Mouse (Mus musculus): ENCODE measurements around the gene Ptprg.
A peak's percentile ranks its signal among the peaks of the same experiment; 100 is the strongest.

Gene Ptprg

DNA sequence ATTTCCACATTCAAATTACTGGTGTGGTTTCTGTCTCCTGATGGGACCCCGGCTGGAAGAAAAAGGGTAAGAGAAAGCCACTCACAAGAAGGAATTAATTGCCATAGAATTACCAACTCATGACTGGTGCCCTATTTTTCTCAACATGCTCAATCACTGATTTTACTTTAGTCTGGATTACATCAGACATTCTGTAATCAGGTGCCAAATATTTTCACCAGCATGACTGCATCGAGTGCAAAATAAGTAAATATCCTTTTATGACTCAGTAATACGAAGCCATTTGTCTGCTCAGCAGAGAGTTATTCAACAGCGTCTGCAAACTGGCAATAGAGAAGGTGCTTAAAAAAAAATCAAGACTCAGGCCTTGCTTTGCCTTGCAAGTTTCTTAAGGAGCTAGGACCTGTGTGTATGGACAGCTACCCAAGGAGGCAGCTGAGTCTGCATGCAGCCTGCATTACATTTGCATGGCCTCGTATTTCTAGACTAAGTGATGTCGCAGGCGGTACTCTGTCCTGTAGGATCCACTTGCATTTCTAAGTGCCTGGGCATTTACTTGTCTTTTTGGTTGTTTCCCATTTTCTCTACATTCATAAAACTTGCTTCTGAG, 517.6 kb downstream of the Ptprg start:
- no peak for ATAC-seq (ENCODE audit: insufficient number of reproducible peaks, low FRiP score, low TSS enrichment)

DNA sequence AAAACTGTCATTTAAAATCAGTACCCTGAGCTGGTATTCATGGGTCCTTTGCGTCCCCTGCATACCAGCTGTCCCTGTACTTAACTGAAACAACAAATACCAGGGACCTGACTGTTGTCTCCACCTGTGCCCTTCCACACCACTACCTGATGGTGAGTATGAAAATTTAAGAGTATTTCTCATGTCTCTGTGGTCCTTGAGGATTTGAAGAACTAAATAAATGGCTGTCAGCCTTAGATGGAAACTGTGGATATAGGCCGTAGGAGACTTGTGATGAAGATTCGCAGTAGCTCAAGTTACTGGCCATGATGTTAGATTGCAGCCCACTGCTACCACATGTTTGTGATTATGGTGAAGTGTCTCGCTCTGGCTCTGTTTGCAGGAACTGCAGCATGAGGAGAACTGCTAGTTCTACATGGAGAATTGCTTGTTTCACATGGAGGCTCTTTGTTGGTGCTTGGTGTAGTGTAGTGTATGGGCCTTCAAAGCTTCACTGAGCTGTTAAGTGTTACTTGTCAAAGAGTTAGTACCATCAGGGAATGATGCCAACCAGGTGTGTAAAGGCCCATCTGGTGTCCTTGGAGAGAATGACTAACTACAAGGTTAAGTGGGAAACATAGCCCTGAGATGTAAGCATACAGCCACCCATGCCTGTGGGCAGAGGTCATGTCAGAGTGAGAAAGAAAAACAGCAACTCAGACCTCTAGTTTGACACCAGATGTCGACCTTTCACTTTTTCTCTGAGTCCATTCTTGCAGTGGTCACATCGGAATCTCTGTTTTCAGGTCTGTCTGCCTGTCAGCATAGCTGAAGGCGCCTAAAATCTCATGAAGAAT, 518.9 kb downstream of the Ptprg start:
- ATAC-seq (ENCODE audit: insufficient number of reproducible peaks, low FRiP score, low TSS enrichment) = no peak

DNA sequence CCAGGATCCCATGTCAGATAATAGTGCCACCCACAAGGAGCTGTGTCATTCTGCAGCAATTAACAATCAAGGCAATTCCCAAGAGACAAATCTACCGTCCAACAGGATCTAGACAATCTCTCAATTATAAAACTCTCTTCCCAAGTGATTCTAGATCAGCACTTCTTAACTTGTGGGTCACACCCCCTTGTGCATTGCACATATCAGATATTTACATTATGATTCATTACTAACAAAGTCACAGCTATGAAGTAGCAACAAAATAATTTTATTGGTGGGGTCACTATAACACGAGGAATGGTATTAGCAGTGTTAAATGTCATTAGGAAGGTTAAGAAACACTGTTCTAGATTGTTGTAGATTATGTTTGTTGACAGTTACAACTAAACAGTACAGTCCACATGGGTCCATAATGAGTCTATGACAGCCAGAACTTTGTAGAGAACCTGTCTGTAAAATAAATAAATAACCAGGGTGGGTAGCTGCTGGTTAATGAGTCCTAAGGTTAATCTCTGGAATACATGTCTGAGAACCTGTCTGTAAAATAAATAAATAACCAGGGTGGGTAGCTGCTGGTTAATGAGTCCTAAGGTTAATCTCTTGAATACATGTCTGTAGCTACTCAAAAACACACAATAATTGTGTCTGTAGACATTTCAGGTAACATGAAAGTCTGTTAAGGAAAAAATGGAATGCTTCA, 520.2 kb downstream of the Ptprg start:
- no peak for ATAC-seq (ENCODE audit: insufficient number of reproducible peaks, low FRiP score, low TSS enrichment)

DNA sequence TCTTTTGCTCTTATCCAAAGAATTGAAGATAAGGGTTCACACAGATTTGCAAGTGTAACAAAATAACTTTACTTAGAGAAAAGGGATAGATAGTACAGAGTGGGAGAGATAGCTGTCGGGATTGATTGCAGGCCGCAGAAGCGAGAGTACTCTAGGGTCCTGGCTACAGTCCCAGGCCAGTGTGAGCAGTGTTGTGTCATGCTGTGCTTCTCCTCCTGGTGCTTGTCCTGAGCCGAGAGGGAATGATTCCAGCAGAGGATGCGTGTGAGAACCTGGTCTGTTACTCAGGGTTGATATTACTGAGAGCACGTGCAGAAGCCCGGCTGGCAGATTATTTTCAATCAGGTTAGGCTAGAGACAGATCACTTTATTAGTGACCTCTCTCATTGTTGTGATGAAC, 523.9 kb downstream of the Ptprg start:
- ATAC-seq (ENCODE audit: insufficient number of reproducible peaks, low FRiP score, low TSS enrichment) = peak; percentile 69

DNA sequence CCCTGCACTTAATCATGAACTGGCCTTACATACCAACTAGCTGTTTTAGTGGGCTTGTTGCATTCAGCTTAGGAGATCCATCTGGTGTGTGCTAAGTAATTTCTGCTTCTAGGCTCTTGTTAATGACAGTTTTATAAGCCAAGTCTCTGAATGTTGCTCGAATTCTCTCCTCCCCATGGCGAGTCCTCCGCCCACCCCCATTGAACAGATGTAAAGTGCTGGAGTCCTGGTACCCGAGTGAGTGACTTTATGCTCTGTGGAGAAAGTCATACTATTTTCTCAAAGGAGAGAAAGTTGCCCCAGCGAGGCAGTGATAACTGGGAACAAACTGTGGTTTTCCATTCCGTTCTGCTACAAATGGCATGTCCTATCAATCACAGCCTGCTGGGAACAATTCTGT, 525.9 kb downstream of the Ptprg start:
- ATAC-seq (ENCODE audit: insufficient number of reproducible peaks, low FRiP score, low TSS enrichment) = no peak

DNA sequence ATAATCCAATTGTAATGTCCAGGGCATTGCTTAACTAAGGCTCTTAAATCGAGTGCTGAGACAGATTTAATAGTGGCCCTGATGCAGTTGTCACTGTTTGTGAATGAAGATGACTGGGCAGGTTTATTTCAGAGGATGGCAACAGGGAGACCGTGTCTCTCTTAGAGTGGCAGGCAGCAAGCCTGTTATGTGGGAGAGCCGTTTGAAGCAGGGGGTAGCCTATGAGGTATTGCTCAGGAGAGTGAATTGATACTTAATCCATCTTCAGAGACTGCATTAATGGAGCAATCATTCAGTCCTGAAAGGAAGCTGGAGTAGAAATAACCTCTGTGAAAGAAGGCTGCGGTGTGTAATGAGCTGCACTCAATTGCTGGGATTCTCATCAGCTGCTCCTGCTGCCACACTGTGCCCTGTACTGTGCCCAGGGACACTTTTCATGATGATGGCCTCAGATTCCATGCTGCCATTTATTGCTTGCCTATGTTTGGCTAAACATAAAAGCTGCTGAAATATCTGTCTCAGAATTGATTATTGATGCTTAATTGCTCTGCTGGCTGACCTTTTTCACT, 526.6 kb downstream of the Ptprg start:
- no peak for ATAC-seq (ENCODE audit: insufficient number of reproducible peaks, low FRiP score, low TSS enrichment)

DNA sequence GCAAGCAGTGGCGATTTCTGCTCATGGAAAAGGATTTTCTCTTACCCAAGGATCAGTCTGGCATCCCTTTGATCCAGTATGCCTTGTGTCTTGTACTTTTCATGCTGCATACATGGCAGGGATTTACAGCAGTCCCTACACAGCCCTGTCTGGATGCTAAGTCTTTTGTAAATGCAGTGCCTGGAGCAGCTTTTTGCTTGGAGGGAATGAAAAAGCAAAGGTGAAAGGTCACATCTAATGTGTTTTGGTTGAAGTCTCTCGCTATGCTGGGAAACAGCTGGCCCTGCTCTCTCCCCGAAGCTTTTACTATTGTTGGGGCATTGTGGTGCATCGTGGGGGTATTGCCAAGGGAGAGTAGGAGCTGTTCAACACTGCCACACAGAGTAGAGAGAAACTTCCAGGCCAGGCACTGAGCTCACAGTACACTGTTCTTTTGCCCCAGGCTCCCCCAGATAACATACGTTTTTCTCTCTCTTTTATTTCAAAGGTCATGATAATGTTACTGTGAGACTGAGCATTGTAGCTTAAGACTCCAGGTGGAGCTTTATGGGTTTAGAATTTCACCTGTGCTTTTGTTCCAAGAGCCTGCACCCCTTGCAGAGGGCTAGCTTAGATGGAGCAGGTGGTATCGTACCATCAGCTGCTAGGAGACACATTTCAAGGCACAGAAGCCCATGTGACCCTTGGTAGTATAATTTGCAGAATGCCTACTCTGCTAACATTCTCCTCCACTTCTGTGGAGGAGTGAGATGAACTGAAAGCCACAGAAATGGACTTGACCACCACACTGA, 529.0 kb downstream of the Ptprg start:
- ATAC-seq (ENCODE audit: insufficient number of reproducible peaks, low FRiP score, low TSS enrichment) = no peak

DNA sequence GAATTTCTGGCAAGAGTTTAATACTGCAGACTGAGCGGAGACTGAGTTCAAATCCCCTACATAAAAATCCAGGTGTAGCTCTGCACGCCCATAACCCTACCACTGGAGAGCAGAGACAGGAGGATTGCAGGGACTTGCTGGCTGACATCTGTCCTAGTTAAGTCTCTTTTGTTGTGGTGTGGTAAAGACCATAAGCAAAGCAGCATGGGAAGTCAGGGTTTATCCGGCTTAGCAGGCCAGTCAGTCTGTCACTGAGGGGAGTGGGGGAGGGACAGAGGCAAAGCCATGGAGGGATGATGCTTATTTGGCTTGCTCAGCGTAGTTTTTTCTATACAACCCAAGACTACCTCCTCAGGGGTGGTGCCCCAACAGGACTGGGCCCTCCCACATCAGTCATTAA, 530.7 kb downstream of the Ptprg start:
- no peak for ATAC-seq (ENCODE audit: insufficient number of reproducible peaks, low FRiP score, low TSS enrichment)

DNA sequence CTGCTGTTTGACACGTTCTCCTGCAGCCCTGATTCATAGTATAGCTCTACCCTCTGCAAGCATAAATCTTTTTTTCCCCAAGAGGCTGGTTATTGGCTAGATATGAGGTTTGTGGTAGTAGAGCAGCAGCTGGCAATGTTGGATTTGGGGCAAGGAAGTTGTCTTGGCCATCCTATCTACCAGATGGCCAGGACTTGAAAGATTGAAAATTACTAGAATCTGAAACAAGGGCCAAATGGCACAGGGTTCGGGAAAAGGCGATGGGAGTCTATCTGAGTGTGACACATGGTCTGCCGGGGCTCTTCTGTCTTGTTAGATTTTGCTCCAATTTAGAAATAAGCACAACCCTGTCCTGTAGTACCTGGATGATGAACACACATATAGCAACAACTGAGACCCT, 531.7 kb downstream of the Ptprg start:
- peak; percentile 66 for ATAC-seq (ENCODE audit: insufficient number of reproducible peaks, low FRiP score, low TSS enrichment)

DNA sequence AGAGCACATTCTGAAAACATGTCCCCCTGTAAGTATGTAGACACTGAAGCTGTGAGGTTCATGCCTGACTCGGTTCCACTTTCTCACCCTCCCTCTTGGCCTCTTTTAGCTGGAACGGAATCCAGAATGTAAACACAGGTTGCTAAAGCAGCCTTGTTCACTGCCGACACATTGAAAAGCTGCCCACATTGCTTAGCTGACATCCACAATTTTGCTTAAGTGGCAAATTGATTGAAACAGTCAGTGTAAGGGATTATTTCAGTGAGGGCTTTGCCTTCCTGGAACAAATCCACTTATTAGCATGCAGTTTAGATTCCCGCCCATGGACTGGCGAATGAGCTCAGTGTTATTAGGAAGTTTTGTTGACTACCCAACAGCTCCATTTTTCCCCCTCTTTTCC, 532.8 kb downstream of the Ptprg start:
- ATAC-seq (ENCODE audit: insufficient number of reproducible peaks, low FRiP score, low TSS enrichment) = no peak

DNA sequence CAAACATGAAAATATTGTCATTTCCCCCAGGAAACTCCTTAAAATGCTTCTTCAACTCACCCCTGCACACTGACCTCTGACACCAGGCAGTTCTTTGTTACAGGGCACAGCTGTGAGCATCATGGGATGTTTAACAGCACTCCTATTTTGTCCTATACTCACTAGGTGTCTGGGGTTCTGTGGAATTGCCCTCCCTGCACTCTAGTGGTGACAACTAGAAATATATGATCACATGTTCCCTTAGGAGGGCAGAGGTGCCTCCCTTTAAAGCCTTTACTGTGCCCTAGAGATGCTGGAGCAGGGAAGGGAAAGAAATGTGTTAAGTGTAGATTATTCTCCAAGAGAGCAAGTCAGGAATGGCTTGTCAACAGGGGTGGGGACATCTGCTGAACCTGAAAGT, 536.6 kb downstream of the Ptprg start:
- no peak for ATAC-seq (ENCODE audit: insufficient number of reproducible peaks, low FRiP score, low TSS enrichment)

DNA sequence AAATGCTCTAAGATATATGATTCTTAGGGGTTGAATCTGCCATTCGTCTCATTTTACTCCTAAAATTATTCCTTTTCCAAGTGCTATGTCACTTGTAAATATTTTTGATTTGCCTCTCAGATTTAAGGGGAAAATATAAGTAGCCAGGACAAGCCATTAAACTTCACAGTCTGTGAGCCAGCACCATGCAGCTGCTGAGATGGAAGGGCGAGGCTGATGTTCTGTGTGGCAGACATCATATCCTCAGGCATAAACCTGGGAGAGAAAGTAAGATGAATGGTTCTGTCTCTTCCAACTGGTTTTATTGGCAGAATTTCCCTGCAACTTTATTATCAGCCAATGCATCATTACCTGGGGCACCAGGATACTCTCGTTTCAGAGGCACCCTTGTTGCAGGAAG, 538.4 kb downstream of the Ptprg start:
- no peak for ATAC-seq (ENCODE audit: insufficient number of reproducible peaks, low FRiP score, low TSS enrichment)

DNA sequence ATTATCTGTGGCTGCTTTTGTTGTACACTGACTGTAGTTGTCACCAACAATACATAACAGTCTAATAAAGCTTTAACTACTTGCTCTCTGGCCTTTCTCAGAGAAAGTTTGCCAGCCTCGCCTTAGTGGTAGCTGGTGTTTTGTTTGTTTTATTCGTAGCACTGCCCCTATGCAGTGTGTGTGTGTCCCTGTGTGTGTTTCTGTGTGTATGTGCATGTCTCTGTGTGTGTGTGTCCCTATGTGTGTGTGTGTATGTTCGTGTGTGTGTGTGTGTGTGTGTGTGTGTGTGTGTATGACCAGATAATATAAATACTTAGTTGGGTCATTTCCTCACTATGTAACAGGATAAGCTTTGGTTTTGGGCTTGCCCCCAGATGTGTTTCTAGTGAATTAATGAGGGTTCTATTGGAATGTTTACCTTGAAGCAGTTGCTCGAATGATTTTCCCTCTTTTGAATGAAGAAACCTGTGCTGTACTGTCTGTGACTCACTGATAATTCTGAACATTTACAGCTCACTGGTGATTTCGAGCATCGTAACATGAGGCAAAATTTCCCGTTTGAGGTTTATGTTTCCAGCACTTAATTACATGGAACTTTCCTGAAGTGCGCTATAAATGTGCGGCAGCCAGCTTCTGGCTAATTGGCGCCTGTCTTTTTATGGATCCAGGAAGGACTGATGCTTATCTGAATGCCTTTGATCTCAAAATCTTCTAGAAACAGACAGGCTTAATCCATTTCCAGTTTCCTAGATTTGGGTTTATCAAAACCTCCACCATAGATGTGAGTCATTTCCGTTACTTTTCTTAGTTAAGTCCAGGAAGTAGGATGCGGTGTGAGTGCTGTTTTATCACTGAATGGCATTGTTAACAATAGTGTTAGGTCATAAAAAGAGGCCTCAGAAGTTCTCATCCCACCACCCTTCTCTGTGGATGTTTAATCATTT, 546.3 kb downstream of the Ptprg start:
- ATAC-seq (ENCODE audit: insufficient number of reproducible peaks, low FRiP score, low TSS enrichment) = no peak

DNA sequence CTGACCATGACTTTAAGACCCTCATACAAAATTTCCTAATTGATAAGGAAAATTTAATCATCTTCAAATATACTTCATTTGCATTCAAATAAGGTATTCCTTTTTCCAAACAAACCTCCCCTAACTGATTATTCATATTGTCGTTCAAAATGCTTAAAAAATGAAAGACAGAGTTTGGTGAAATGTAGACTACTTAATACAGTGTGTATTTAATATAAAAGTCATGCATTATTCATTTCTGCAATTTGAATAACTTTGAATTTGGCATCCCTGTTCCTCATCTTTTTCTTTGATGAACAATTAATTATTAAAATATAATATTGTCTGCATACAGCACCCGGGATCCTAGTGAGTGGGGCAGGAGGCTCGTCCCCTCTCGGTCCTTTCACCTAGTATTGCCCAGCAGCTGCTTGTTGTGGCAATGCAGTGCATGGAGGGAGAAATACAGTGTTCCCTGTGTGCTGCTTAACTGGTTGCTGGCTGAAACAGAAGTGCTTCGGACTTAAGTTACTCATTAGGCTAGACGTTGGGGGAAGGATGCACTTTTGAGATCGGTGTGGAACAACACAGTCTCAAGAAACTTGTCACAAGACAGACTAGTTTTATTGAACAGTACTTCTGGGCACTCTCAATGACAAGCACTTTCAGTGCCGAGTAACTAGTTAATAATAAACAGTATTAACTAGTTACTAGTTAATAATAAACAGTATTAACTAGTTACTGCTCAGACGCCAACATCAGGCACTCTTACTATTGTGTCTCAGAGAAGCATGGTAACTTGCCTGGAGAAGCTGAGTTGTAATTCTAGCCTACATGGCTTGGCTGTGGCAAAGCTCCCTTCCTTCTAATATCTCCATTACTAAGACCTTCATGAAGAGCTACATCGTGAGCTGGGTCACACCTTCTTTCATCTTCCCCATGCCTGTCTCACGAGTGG, 549.3 kb downstream of the Ptprg start:
- ATAC-seq (ENCODE audit: insufficient number of reproducible peaks, low FRiP score, low TSS enrichment) = no peak

DNA sequence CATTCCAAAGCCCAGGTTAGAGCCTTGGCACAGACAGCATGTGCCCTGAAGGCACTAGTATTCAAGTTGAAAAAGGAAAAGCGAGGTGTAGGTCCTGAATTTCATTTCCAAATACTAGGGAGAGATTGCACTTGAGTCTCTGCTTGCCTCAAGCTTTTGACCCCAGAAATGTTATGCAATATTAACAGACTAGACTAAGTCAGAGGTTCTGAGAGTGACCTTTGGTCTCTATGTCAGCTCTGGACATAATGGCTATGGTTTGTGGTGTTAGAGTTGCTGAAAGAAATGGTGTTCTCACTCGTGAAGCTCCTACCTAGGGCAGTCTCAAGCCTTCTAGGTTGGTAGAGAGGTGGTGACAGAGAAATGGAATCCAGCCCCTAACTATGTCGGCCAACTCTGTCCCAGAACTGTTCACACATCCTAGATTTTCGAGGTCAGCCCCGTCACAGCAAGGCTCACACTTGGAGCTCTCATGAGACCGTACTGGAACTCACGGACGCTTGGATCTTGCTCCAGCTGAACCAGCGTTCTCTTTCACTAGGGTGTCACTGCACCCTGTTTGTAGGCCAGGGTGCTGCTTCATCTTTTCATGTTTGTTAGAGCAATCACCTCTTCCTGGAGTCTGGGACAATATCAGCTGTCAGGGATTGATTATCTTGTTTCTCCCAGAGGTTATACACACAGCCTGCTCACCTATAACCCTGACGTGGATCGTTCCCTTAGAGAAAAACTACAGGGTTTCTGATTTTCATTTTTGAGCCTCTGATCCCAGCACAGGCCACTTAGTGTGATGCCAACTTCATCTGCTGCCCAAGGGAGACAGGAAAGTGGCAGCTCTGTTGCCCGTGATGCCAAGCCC, 551.2 kb downstream of the Ptprg start:
- 0 out of 2 replicates have a peak, but pooled peaks have one; percentile 46 for ATAC-seq (ENCODE audit: insufficient number of reproducible peaks, low FRiP score, low TSS enrichment)

DNA sequence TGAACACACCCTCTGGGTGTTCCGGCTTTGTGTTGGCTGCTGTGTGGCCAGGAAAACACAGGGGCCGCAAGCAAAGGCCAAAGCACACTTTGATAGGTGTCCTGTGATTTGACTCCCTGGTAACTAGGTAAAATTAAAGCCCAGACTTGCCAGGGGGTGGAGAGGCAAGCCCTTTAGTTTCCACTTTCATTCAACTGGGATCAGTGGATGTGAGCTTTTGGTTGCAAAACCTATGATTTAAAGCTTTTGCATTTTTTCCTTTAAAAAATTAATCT, 551.8 kb downstream of the Ptprg start:
- 0 out of 2 replicates have a peak, but pooled peaks have one; percentile 4 for ATAC-seq (ENCODE audit: insufficient number of reproducible peaks, low FRiP score, low TSS enrichment)

DNA sequence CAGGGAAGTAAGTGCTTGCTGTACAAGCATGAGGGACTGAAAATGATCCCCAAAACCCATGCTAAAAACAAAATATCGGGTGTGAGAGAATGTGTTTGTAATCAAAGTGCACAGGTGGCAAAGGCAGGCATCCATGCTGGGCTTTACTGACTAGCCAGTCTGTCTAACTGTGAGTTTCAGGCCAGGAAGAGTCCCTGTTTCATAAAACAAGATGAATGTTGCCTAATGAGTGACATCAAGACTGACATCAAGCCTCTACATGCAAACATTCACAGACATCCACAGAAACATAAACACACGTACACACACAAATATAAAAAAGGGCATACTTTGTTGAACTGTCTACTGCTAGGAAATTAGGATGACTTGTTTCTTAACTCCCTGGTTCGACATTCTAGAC, 552.3 kb downstream of the Ptprg start:
- ATAC-seq (ENCODE audit: insufficient number of reproducible peaks, low FRiP score, low TSS enrichment) = no peak

DNA sequence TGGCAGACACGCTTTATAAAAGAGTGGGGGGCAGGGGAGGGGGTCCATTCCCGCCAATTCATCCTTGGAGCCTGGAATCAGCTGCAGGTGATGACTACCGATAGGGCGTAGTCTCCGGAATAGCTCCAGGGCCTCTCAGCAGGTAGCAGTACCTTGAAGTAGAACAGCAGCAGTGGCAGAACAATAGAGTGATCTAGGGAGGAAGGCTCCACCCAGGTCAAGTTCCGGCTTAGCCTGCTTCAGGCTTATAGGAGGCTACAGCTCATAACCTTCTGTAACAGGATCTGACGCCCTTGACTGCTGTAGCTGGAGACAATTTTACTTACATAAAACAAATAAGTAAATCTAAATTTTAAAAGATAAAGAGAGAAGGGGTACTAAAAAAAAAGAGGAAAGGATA, 554.1 kb downstream of the Ptprg start:
- no peak for ATAC-seq (ENCODE audit: insufficient number of reproducible peaks, low FRiP score, low TSS enrichment)

Measured in cerebellum, adult (tissue).